15 mouse cellular contexts compared by ENCODE assay signal in the genomic region with DNA sequence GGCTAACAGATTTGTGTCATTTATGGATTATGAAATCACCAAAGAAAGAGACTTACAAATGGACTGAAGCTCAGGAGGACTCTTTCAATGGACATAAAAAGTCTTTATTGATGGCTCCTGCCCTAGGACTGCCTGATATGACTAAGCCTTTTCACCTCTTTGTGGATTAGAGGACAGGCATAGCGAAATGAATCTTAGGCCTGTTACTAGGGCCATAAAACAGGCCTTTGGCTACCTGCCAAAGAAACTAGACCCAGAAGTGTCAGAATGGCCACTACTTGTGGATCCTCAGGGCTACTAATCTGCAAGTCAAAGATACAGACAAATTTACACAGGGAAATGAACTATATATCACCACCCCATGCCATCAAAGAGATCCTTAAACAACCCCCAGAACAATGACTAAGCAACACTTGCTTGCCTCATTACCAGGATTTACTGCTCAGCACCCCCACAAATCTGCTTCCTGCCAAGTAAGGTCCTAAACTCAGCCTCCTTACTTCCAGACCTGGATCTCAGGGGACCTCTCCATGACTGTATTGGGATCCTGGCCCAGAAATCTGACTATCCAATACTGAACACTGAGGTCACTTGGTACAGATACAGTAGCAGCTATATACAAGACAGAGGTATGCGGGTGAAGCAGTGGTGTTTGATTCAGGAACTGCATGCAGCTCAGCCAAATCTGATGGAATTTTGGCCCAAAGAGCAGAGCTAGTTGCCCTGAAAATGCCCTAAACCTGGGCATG. TPM values are rescaled to one million over a fixed set of nuclear protein-coding genes. Genes with fewer than 3 reads are reported as not detected.
DNase-seq lines count a peak whose midpoint lies in the region; ATAC-seq and TF ChIP-seq lines count a peak whose summit lies in the region.
"Had no signal": no experiment of that assay in that cellular context is flagged by ENCODE, and none has a peak within 500 bp of the region (broad histone marks: within the 10 kb centered on the region; RNA-seq: fewer than 3 reads in every experiment).

No protein-coding gene starts in this region.

- peak; percentile 31 for DNase-seq in heart, postnatal 4 days
- no peak for DNase-seq in heart, postnatal 36 days
- peak; percentile 36 for DNase-seq in Muller cell, postnatal 12 days (ENCODE audit: inconsistent ontology term)
- DNase-seq in adrenal gland, postnatal 36 days = peak; percentile 6 to 22
- DNase-seq in kidney, postnatal 14 days = peak; percentile 23
- no peak for DNase-seq in lung, adult 2 months
- DNase-seq: cerebellum, adult 2 months; liver, embryonic 13.5 days; right cerebral cortex, postnatal 25 days had no signal

- no peak for ATAC-seq in cerebellum, adult (ENCODE audit: insufficient number of reproducible peaks, low FRiP score, low TSS enrichment)
- no peak for ATAC-seq in erythroblast, adult 5-6 weeks (replicated peaks; ENCODE audit: low FRiP score, poor library complexity, severe bottlenecking)
- ATAC-seq: forebrain, embryonic 14.5 days had no signal

- TF ChIP-seq POLR2A in lung, adult 2 months (IDR thresholded peaks at IDR 0.05; ENCODE audit: borderline replicate concordance, extremely low read depth, low read depth, low read length) = no peak

- H3K4me3 ChIP-seq in lung, adult 2 months (replicated peaks; ENCODE audit: extremely low read depth, low read depth, low read length) = no peak overlapping the region
- H3K4me3 ChIP-seq: liver, embryonic 13.5 days; myocyte had no signal

- H3K4me1 ChIP-seq in lung, adult 2 months (ENCODE audit: control insufficient read depth, insufficient read depth, low read length) = no peaks in the 10 kb centered on the region
- H3K4me1 ChIP-seq: liver, embryonic 13.5 days had no signal

- 80% methylated on average over 2 of the region's 2 CpGs for WGBS in lung, adult 2 months

- intact Hi-C loops in heart, postnatal 36 days (cut with DNase I) = no loop called here

- no peak for TF ChIP-seq CTCF in lung, adult 2 months (IDR thresholded peaks at IDR 0.05; ENCODE audit: insufficient read depth, low read length)

RNA-seq across cellular contexts. Expression of gene H60c, which starts 39.0 kb away (rescaled TPM):
- total RNA-seq in heart, postnatal 4 days (2021) = not detected
- total RNA-seq in heart, postnatal 36 days (2021) = not detected
- total RNA-seq in adrenal gland, postnatal 36 days (2021) = not detected
- total RNA-seq in erythroblast, adult 5-6 weeks (2015; ENCODE audit: low replicate concordance) = not detected in 2 replicates
- total RNA-seq in erythroblast, adult 5-6 weeks (2017; ENCODE audit: low replicate concordance) = 0.70 TPM in 1 of 2 replicates, not detected in the other
- polyA plus RNA-seq in lung, adult 2 months (2012; rRNA removed) = 0.32 and 1.6 TPM in 2 replicates
- total RNA-seq: layer of hippocampus, postnatal 25 days had no signal
- polyA plus RNA-seq: cerebellum, adult 2 months; forebrain, embryonic 14.5 days; liver, embryonic 13.5 days; myocyte; testis, adult 2 months had no signal

Comparison
In these comparisons a context has a peak if more than half of its experiments do, and no peak if none do; other contexts are left out.
1. DNase-seq: peak in heart, postnatal 4 days (single experiment), Muller cell, postnatal 12 days (single experiment), adrenal gland, postnatal 36 days (2 of 2) and kidney, postnatal 14 days (single experiment); none in heart, postnatal 36 days (0 of 2) and lung, adult 2 months (single experiment).